Mouse (Mus musculus): ENCODE results near the gene Gm28374.
"Not testable (repeated sequence)": the region's sequence is repeated elsewhere in the genome, so short reads cannot be mapped to it uniquely, and the experiment has no call there.

Gm28374 gene

DNA sequence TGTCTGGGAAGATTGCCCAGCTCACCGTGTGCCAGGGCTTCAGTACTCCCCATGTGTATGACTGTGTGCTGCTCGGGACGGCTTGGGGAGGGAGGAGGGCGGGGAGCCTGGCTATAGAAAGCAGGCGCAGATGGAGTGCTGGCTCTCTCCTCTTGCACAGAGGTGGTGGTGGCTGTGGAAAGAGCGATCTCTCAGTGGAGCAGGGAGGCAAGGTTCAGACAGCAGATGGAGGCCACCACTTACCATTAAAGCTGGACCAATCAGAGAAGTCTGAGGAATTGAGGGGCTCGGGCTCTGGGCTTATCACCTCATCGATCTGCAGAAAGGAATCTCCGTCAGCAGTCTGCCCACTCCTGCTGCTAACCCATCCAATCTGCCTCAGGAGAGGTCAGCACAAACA, at the start of gene Gm28374:
Gene Gm28374, minus strand, starts transcription at position 101 of the 400 bp plus-strand sequence.
- no peak for DNase-seq

- not testable (repeated sequence) for DNase-seq
Measured at GRCm38 (mm10) chr19:6130414-6131128, 48.5 kb upstream of the Gm28374 start.

DNA sequence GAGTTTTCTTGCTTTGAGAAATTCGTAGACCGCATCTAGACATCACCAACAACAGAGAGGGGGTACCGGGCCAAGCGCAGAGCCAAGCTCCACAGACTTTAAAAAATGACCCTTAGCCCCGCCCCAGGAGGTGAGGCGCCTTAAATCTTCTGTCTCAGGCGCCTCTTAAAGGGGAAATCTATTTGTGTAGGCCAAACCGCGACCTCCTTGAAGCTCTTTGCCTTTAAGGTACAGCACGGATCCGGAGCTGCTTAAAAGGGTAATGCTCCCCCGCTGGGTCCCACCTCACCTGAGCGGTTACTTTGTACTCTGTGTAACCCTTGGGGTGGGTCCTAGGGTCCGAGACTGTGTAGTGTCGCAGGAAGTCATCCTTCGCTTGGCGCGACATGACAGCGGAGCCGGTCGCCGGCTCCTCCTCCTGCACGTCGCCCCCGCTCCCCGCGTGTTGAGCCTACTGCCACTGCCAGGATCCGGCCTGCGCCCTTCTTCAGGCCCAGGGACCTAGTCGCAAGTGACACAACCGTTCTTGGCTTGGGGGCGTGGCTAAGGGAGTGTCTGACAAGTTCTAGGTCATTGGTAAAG, 45.8 kb upstream of the Gm28374 start, which contains the start of gene Snx15:
Gene Snx15, minus strand, starts transcription at position 545 of the 582 bp plus-strand sequence.
- DNase-seq, result peak; percentile 97 to 98

DNA sequence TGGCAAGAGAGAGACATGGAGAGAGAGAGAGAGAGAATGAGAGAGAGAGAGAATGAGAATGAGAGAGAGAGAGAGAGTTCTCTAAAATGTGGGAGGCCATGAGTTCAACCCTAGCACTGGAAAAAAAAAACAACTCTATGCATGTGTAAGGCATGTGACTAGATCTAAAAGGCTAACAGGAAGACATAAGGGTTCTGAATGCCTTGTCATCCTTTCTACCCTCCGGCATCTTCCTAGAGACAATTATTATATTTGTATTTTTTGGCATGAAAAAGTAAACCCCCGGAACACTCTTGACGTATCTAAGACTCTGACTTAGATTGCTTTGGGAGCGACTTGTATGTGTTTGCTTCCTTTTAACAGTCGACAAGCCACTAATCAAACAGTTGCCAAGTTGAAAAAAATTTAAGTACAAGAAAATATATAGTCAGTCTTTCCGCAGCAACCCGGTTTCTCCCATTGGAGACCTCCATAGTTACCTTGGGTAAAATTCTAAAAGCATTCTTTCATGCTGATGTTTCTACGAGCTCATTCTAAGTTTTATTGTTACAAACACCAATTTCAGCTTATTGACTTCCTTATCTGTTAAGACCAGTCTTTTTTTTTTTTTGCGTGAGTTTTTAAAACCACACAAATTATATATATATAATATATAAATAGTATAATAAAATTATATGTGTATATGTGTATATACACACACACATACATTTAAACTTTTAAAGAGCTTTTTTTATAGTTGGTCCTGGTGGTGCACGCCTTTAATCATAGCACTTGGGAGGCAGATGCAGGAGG, 44.9 kb upstream of the Gm28374 start:
- DNase-seq, result no peak

GRCm38 (mm10) chr19:6126289-6126688, 44.2 kb upstream of the Gm28374 start:
- DNase-seq, result peak; percentile 68 to 82

DNA sequence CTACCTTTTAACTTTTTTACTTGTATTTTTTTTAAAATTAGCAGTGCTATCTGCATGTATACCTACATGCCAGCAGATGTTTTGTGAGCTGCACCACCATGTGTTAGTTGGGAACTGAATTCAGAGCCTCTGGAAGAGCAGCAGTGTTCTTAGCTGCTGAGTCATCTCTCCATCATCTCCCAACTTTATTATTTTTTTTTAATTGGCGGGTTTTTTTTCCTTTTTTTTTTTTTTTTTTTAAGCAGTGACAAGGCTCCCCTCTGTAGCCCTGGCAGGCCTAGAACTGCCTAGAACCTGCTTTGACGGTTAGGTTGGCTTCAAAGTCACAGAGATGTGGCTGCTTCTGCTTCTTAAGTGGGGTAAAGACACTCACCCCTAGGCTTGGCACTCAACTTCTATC, 42.8 kb upstream of the Gm28374 start:
- DNase-seq, result no peak

GRCm38 (mm10) chr19:6123330-6123729, 41.3 kb upstream of the Gm28374 start:
- peak in 1 of 2 experiments; percentile 38 for DNase-seq

DNA sequence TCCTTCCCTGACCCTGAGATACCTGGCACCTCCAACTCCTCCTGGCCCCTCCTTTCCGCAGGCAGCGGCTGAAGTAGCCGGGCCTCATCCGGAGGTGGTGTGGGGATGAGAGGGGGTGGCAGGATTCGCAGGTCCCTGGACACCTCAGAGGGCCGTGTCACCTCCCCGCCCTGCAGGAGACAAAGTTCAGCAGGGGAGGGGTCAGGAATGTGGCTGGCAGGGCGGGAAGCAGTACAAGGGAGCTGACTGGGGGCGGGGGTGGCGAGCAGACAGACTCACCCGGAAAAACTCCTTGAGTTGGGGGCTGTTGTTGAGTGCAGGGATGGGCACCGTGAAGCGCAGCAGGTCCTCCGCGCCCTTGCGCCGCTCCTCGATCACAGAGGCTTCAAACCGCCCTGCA, 39.7 kb upstream of the Gm28374 start:
- no peak for DNase-seq

DNA sequence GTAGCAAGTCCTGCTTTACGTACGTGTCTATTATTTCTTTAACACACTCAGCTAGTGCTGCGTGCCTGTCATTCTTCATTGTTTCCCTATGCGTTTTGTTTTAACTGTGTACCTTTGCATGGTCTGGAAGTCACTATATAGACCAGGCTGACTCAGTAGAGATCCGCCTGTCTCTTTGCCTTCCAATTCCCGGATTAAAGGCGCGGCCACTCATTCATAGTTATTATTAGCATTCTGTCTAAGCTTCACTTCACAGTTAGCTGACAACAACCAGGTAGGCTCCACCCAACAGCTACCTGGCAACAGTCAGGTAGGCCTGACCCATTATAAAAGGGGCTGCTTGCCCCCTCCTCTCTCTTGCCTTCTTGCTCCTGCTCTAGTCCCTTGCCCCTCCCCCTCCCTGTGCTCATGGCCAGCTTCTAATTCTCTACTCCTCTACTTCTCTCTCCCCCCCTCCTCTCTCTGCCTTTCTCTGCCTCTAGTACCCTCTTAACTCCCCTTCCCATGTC, 36.7 kb upstream of the Gm28374 start:
- peak; percentile 45 to 63 for DNase-seq

GRCm38 (mm10) chr19:6117986-6118676, 36.1 kb upstream of the Gm28374 start, which contains the start of gene Sac3d1:
Gene Sac3d1 (minus strand): TSS chr19:6118650.
- DNase-seq, result peak; percentile 89 to 90

GRCm38 (mm10) chr19:6117346-6117985, 35.4 kb upstream of the Gm28374 start:
- no peak for DNase-seq

GRCm38 (mm10) chr19:6116113-6116850, 34.2 kb upstream of the Gm28374 start:
- peak; percentile 43 to 52 for DNase-seq

- DNase-seq, result no peak
Measured at GRCm38 (mm10) chr19:6113116-6113515, 31.1 kb upstream of the Gm28374 start.

GRCm38 (mm10) chr19:6105586-6105985, 23.5 kb upstream of the Gm28374 start, which contains the start of gene Naaladl1:
Gene Naaladl1 (plus strand): TSS chr19:6105782.
- no peak for DNase-seq

GRCm38 (mm10) chr19:6104476-6104875, 22.4 kb upstream of the Gm28374 start:
- no peak for DNase-seq

DNA sequence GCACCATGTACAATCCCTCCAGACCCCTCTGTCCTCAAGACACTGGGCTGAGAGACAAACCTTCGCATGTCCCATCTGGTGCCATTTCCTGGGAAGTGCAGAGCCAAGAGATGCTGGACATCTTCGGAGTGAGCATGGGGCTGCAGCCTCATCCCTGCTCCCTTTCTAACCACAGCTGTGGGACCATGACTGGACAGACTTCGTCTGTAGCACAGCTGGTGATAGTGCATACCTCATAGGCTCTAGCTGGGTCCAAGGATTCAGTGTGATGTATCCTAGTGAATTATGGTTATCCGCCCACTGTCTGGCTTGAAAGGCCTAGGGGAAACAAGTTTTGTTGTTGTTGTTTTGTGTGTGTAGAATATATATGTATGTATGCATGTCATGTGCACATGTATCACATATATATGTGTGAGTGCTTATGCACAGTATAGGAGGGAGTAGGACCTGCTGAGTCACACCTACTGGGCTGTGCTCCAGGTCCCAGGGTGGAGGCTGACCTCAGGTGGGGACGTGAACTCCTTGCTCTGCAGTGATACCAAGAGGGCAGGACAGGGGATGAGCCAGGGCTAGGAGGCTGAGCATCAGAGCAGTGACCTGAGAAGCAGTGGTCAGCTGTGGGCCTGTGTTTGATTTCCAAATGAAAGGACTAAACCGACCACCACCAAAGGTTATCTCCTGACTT, 20.3 kb upstream of the Gm28374 start:
- DNase-seq, result no peak

DNA sequence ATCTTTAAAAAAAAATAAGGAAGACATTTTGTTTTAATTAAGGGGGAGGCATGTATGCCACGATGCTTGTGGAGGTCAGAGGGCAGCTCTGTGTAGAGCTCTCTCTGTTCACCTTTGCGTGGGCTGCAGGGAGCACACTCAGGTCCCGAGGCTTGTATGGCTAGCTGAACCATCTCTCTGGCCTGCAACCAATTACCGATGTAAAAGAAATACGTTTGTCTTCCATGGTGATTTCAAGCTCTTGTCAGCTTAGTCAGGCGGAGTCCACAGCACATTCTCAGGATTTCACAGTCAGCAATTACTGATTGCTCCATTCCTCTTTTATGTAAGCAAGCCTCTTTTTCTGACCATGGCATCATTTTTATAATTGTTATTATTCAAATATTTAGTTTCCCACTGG, 19.1 kb upstream of the Gm28374 start:
- no peak for DNase-seq

DNA sequence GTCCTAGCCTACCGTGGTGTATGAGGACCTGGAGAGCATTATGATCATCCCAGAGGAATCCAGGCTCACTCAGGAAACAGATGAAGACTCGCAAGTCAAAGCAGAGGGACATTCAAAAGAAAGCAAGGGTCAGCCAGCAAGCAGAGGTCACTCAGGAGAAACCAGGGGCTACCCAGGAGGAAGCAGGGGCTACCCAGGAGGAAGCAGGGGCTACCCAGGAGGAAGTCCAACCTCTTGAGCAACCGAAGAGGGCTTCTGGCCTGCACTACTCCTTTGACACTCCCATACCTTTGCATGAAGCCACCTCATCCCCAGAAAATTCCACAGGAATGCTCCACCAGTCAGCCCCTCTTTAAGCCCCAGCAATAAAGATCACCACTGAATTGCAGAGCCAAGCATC, 15.8 kb upstream of the Gm28374 start:
- no peak for DNase-seq

DNA sequence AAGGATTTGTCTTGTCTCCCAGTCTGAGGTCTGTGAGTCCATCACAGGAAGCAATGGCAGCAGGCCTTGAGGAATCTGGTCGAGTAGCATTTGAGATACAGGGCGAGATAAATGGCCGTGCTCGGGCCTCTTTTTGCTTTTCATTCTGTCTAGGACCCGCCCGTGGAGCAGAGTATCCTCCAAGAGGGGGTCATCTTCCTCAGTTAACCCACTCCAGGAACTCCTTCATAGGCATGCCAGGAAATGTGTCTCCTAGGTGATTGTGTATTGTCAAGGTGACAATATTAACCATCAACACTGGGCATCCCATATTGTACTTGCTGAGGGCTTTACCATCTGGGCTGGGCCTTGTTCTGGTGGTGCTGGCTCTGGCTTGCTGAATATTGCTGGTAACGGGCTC, 12.1 kb upstream of the Gm28374 start, which contains the start of gene AC131692.1:
Gene AC131692.1, plus strand, starts transcription at position 301 of the 400 bp plus-strand sequence.
- no peak for DNase-seq

GRCm38 (mm10) chr19:6088841-6089240, 6.8 kb upstream of the Gm28374 start:
- no peak for DNase-seq

All from cerebellum, postnatal 14 days (tissue).